Mouse (Mus musculus) lung, adult 2 months (tissue): Measurements from ENCODE around the gene Tlk2.

Experiments used
- CTCF ChIP-seq: fragments of 200-500 bp; IDR thresholded peaks from 2 replicates; pipeline ENCODE4 v1.5.1; 2011; ENCODE audit warnings: mild to moderate bottlenecking, low read length, control low read depth; ENCODE audit not compliant: insufficient read depth
- POLR2A ChIP-seq: fragments of 200-500 bp; IDR thresholded peaks from 2 replicates; pipeline ENCODE4 v1.6.1; 2011; ENCODE audit warnings: low read depth, mild to moderate bottlenecking, control low read depth, low read length, borderline replicate concordance; ENCODE audit errors: extremely low read depth

- TF ChIP-seq POLR2A (no peak), CTCF (no peak)
Observed at GRCm38 (mm10) chr11:105210007-105210406, 31.4 kb downstream of the Tlk2 start.
